Mouse (Mus musculus) bone marrow, adult 2 months (tissue): ENCODE measurements around the gene Zfp658. TPM values are rescaled to one million over a fixed set of nuclear protein-coding genes. Genes with fewer than 3 reads are reported as not detected.

Experiments used
- H3K27ac ChIP-seq: fragments of 200-500 bp; 2 replicates; pipeline ENCODE4 v1.5.1; 2012; ENCODE audit warnings: low read depth, mild to moderate bottlenecking, control low read depth, inconsistent platforms, low read length; ENCODE audit not compliant: control insufficient read depth, poor library complexity, insufficient read depth
- H3K4me1 ChIP-seq: fragments of 200-500 bp; 2 replicates; pipeline ENCODE4 v1.6.1; 2011; ENCODE audit warnings: low read length; ENCODE audit not compliant: control insufficient read depth, insufficient read depth
- H3K4me3 ChIP-seq: fragments of 200-500 bp; replicated peaks from 2 replicates; pipeline ENCODE3; 2011; ENCODE audit warnings: mild to moderate bottlenecking, low read depth, low read length, control low read depth; ENCODE audit not compliant: control insufficient read depth
- CTCF ChIP-seq: fragments of 200-500 bp; IDR thresholded peaks from 2 replicates; pipeline ENCODE4 v1.5.1; 2011; ENCODE audit warnings: low read length, control low read depth; ENCODE audit not compliant: control insufficient read depth, insufficient read depth
- POLR2A ChIP-seq: fragments of 200-500 bp; IDR thresholded peaks from 2 replicates; pipeline ENCODE4 v1.6.1; 2011; ENCODE audit warnings: low read depth, mild to moderate bottlenecking, control low read depth, low read length, borderline replicate concordance; ENCODE audit not compliant: control insufficient read depth
- WGBS: fragments of 180-500 bp; shearing (Covaris S2); methylation state at CpG from one replicate; pipeline ENCODE4 v1.1.7; 2018; 5-methylcytosine and 5-hydroxymethylcytosine counted together
- polyA plus RNA-seq: library from polyadenylated mRNA; stranded (reverse); fragments of >200 nt; gene quantifications from 2 replicates; pipeline ENCODE4 v1.2.4, GENCODE M21; 2011; ENCODE audit warnings: low replicate concordance; ENCODE audit not compliant: missing spikeins, insufficient read depth, insufficient read length

Zfp658 gene
- polyA plus RNA-seq, 1 experiment, result 2.9 TPM

GRCm38 (mm10) chr7:43538524-43538923 lies 23.5 kb upstream of the Zfp658 start:
- H3K4me3 ChIP-seq, result no peak overlapping the region
- WGBS, result 55% methylated on average over 4 of the region's 4 CpGs
- peaks cover 1% of the 10 kb centered on the region; the same call in 1 of the 2 replicates for H3K4me1 ChIP-seq

GRCm38 (mm10) chr7:43544225-43544977 lies 17.7 kb upstream of the Zfp658 start, which contains the start of gene Cd33:
Gene Cd33, minus strand, starts transcription at chr7:43544428.
- peaks cover 5% of the 10 kb centered on the region; the same call in 1 of the 2 replicates for H3K4me1 ChIP-seq
- 41% methylated on average over 7 of the region's 7 CpGs for WGBS
- peak within 1 kb of the TSS; percentile 77 for H3K27ac ChIP-seq
- no peak for TF ChIP-seq POLR2A
- no peak for TF ChIP-seq CTCF
- H3K4me3 ChIP-seq, result peak within 1 kb of the TSS; percentile 42

More at GRCm38 (mm10) chr7:43538524-43538923, 23.5 kb upstream of the Zfp658 start:
- H3K27ac ChIP-seq, result no peak overlapping the region
- no peak for TF ChIP-seq CTCF

GRCm38 (mm10) chr7:43545656-43546545 lies 16.2 kb upstream of the Zfp658 start:
- WGBS, result 25% methylated on average over 7 of the region's 7 CpGs
- Histone ChIP-seq H3K4me3 (no peak overlapping the region), H3K4me1 (peaks cover 4% of the 10 kb centered on the region; the same call in 1 of the 2 replicates), H3K27ac (peak overlapping the region; percentile 61; the same call in 1 of the 2 replicates)
- no peak for TF ChIP-seq CTCF
- no peak for TF ChIP-seq POLR2A

GRCm38 (mm10) chr7:43547666-43548065 lies 14.4 kb upstream of the Zfp658 start:
- 61% methylated on average over 5 of the region's 5 CpGs for WGBS
- TF ChIP-seq POLR2A, result no peak
- TF ChIP-seq CTCF, result no peak
- Histone ChIP-seq H3K27ac (no peak overlapping the region), H3K4me1 (peaks cover 4% of the 10 kb centered on the region; the same call in 1 of the 2 replicates), H3K4me3 (no peak overlapping the region)

GRCm38 (mm10) chr7:43548206-43548605 lies 13.8 kb upstream of the Zfp658 start:
- Histone ChIP-seq H3K4me3 (no peak overlapping the region), H3K27ac (no peak overlapping the region), H3K4me1 (peaks cover 7% of the 10 kb centered on the region; the same call in 1 of the 2 replicates)
- WGBS, result 74% methylated on average over 4 of the region's 4 CpGs
- TF ChIP-seq CTCF, result no peak
- no peak for TF ChIP-seq POLR2A

- peak overlapping the region; percentile 29; the same call in 1 of the 2 replicates for H3K27ac ChIP-seq
- TF ChIP-seq POLR2A (no peak), CTCF (no peak)
Observed at GRCm38 (mm10) chr7:43553153-43553552, 8.9 kb upstream of the Zfp658 start.

GRCm38 (mm10) chr7:43554550-43554949 lies 7.5 kb upstream of the Zfp658 start:
- WGBS, result 11% methylated on average over 3 of the region's 3 CpGs
- TF ChIP-seq CTCF, result no peak
- no peak for TF ChIP-seq POLR2A
- Histone ChIP-seq H3K4me1 (peaks cover 5% of the 10 kb centered on the region; the same call in 1 of the 2 replicates), H3K4me3 (no peak overlapping the region), H3K27ac (no peak overlapping the region)

More at GRCm38 (mm10) chr7:43553153-43553552, 8.9 kb upstream of the Zfp658 start:
- Histone ChIP-seq H3K4me1 (peaks cover 5% of the 10 kb centered on the region; the same call in 1 of the 2 replicates), H3K4me3 (no peak overlapping the region)
- under 1% methylated on average over 4 of the region's 4 CpGs for WGBS

- peaks cover 5% of the 10 kb centered on the region; the same call in 1 of the 2 replicates for H3K4me1 ChIP-seq
- 73% methylated on average over 5 of the region's 5 CpGs for WGBS
- H3K4me3 ChIP-seq, result no peak overlapping the region
- no peak overlapping the region for H3K27ac ChIP-seq
- TF ChIP-seq CTCF, result no peak
- no peak for TF ChIP-seq POLR2A
Observed at GRCm38 (mm10) chr7:43555351-43555750, 6.7 kb upstream of the Zfp658 start.
